Mouse (Mus musculus): ENCODE measurements around the gene Lemd1. TPM values are rescaled to one million over a fixed set of nuclear protein-coding genes. Genes with fewer than 3 reads are reported as not detected.

Gene Lemd1
- total RNA-seq, 2 experiments from 2014 or later: not detected

DNA sequence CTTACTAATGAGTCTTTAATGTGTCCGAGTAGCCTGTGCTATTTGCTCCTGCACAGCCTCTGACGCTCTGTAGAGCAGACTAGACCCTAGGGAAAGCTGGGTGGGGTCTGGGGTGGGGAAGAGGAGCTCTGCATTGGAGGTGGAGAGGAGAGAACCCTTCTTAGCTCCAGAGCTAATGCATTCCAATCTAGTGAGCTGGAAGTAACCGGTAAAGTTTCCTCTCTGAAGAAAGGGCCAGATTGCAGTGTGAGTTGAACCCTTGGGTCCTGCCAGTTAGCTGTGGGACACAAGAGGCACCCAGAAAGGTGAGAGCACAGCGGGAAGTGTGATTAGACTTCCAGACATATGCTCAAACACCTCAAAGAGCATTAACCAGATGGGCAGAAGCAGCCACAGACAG is 100.5 kb downstream of the Lemd1 start:
- DNase-seq: no peak

DNA sequence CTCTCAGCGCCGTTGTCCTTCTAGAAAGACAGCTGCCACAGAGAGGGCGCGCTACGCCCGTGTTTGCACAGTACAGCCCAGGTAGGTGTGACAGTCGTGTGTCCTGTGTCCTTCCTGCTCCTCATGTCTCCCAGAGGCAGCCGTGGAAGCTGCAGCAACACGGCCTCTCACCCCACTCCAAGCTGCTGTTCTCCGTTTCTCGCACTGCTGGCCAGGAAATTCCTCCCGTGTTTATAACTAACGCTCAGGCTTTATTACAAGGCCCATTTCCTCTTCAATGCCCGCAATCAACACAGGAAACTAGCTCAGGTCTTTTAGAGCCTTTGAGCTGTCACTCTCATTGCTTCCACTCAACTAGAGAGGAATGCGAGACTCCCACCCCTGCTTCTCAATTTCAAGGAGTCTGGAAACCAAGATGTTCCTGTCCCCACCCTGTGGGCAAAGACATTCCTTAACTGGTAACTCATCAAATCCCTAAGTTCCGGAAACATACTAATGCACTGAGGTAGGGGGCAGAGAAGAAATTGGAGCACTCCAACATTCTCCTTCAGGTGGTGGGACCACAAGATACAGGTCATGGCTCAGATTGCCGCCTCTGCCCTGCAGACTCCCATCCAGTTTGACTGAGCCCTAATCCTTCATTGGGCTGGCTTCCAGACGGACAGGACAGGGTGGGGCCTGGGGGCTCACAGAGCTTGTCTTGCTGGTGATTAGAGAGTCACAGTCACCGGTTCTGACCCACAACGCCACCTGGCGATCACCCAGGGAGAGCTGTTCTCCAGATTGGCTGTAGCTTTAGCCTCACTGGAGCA is 101.3 kb downstream of the Lemd1 start:
- DNase-seq: no peak

DNA sequence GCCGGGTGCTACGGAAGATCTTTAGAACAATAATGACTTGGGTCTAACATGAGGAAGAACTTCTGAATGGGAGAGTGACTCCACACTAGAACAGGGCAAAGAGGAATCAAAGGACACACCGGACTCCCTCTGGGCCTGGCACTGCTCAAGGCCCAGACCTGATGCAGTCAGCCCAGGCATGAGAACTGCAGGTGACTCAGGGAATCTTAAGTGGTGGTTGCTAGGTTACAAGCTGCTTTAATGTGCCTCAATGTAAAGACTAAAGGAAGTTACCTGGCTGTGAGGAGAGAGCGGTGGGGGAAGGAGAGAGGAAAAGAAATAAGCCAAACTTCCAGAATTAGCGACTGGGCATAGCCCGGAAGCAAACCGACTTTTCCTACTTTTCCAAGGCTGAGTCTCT is 104.3 kb downstream of the Lemd1 start:
- no peak for DNase-seq

GRCm38 (mm10) chr1:132296051-132296450 is 104.8 kb downstream of the Lemd1 start:
- DNase-seq: peak; percentile 58

DNA sequence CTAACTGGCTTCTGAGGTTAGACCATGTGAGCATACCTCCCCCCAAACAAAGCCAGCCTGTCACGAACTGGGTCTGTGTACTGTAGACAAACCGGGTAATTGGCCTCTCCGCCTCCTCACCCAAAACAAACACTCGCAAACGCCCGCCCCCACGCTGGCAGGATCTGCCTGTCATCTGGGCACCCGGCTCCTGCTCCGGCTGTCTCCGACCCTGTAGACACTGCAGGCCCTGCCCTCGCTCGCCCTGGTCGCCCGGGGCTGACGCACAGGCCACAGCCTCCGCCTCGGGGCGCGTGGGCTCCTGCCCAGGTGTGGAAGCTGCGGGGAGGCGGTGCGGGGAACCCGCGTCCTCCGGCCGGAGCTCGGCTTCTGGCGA is 107.2 kb downstream of the Lemd1 start, which contains the start of gene Klhdc8a:
Gene Klhdc8a (plus strand): TSS at position 202 of the 376 bp plus-strand sequence.
- DNase-seq: no peak

GRCm38 (mm10) chr1:132298801-132299464 is 107.7 kb downstream of the Lemd1 start:
- no peak for DNase-seq

DNA sequence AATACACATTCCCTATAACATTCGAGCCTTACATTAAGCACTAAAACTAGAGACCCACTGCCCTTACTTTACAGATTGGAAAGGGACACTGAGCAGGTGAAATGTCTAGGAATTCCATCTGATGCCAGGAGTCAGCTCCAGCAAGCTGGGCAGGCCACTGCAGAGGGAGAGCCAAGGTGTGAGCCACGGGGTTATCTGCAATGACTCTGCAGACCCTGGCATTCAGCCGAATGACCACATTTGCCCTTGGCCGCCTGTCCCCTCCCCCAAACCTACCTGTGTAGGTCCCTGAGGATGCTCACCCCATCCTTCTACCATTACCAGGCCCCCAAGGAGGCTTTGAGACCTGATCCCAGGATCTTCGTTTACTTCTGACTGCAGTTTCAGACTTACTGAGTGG is 108.5 kb downstream of the Lemd1 start:
- no peak for DNase-seq

GRCm38 (mm10) chr1:132301242-132301641 is 110.0 kb downstream of the Lemd1 start:
- no peak for DNase-seq

DNA sequence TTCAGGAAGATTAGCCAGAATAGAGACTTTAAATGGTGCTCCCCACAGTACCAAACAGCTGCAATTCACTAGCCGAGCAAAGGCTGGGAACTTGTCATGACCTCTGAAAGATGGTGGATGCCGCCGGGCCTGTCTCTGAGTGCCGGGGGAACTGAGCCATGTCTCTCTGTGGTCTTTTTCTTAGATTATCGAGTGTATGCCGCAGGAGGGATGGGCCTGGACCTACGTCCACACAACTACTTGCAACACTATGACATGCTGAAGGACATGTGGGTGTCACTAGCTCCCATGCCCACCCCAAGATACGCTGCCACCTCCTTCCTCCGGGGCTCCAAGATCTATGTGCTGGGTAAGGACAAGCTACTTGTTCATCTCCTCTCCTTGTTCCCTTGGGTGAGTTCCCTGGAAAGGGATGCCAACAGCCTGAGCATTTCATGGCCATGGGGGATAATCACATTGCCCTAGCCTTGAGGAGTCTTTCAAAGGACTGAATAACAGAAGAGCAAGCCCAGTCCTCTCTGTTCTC is 111.2 kb downstream of the Lemd1 start:
- DNase-seq: no peak

GRCm38 (mm10) chr1:132304618-132305214 is 113.5 kb downstream of the Lemd1 start:
- no peak for DNase-seq

DNA sequence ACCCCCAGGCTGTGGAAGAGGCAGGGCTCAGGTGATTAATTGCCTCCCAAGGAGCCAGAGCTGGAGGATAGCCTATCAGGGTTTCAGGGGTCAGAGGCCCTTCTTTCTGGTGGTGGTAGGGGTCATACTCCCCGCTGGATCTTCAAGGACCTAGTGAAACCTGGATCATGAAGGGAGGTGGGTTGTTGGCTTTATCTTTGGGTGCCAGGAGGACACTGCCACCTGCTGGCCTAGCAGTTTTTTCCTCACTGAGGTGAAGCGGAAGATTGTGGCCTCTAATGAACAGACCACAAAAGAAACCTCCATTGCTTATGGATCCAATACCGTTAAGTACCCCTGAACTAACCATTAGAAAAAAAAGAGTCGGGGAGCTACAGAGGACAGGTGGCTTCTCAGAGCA is 114.9 kb downstream of the Lemd1 start:
- DNase-seq: no peak

GRCm38 (mm10) chr1:132306808-132307207 is 115.6 kb downstream of the Lemd1 start:
- no peak for DNase-seq

GRCm38 (mm10) chr1:132307962-132308361 is 116.7 kb downstream of the Lemd1 start:
- DNase-seq: no peak

DNA sequence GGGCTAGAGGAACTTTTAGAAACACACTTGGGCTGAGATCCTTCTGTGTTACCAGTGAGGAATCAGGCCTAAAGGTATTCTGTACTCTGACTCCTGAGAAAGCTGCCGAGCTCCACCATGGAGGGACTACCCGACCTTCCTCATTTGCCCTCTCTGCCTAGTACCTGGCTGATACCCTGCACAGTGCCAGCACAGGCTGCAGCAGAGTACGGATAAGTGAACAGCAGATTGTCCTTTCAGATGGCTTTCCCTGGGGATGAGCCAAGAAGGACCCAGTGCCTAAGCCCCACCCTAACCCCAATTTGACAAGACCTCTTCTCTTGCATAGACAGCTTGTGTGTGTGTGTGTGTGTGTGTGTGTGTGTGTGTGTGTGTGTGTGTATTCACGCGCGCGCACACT is 117.4 kb downstream of the Lemd1 start:
- no peak for DNase-seq

Small RNA genes within 50 kb of the gene (microRNA-seq; reads per million reads assigned to microRNA genes)
- 6.1 to 14.0 reads per million in 2 experiments for gene Mir135b (ENCODE audit: borderline replicate concordance in 2 of 2)

Other genes with a start within 250 kb of the Lemd1 start
- gene Slc45a3, start 228.5 kb upstream of the Lemd1 start, total RNA-seq (2021): 1 to 10 TPM; 1.3 to 1.6 TPM
- gene Elk4, start 183.8 kb upstream of the Lemd1 start, total RNA-seq (2021): 10 to 100 TPM; 59.2 to 59.9 TPM
- gene Mfsd4a, start 123.4 kb upstream of the Lemd1 start, total RNA-seq (2021): 1 to 10 TPM; 2.4 to 3.9 TPM
- 1 to 10 TPM; 1.4 to 3.2 TPM for gene Cdk18, start 51.7 kb upstream of the Lemd1 start, total RNA-seq (2021)
- not detected for gene AC124108.1, start within 50 bp of the Lemd1 start, total RNA-seq (2021)
- gene Gm10188, start 38.3 kb downstream of the Lemd1 start, total RNA-seq (2021): not detected
- gene Klhdc8a, start 107.2 kb downstream of the Lemd1 start, total RNA-seq (2021): under 1 TPM; 0.16 to 0.26 TPM
- 1 to 10 TPM in 1 of 2 experiments, under 1 TPM in 1; 0.79 to 1.3 TPM for gene Nuak2, start 124.7 kb downstream of the Lemd1 start, total RNA-seq (2021)
- gene Tmcc2, start 199.8 kb downstream of the Lemd1 start, total RNA-seq (2021): 10 to 100 TPM; 23.3 to 25.1 TPM
- 1 to 10 TPM; 9.2 to 10.0 TPM for gene Dstyk, start 226.1 kb downstream of the Lemd1 start, total RNA-seq (2021)

Data from gastrocnemius, postnatal 25 days (tissue).